Mouse (Mus musculus) CH12.LX (cell line): ENCODE measurements around the gene Gm40193. TPM values are rescaled to one million over a fixed set of nuclear protein-coding genes. Genes with fewer than 3 reads are reported as not detected.

Source experiments
- DNase-seq: peaks from one replicate; pipeline ENCODE4 v3.0.0-alpha.2; 2013; ENCODE audit errors: extremely low read depth
- H3K27ac ChIP-seq: 2 replicates; pipeline ENCODE4 v1.5.1; 2012; ENCODE audit warnings: low read depth, mild to moderate bottlenecking, control low read depth, moderate library complexity; ENCODE audit not compliant: insufficient read depth
- H3K27me3 ChIP-seq: replicated peaks from 2 replicates; pipeline ENCODE3; 2012; ENCODE audit warnings: inconsistent platforms
- H3K36me3 ChIP-seq, 2 experiments: replicated peaks in 1 of 2; 2 replicates each; pipeline versions ENCODE3 to v1.6.1; 2012; ENCODE audit warnings: inconsistent platforms in 1 of 2, low read length in 1 of 2, mild to moderate bottlenecking in 1 of 2, mixed read lengths in 1 of 2, moderate library complexity in 1 of 2; ENCODE audit not compliant: control insufficient read depth in 1 of 2, insufficient read depth in 1 of 2
- H3K4me1 ChIP-seq, 2 experiments: 2 replicates each; pipeline ENCODE4 v1.6.1; 2012; ENCODE audit warnings: inconsistent platforms in 1 of 2, moderate library complexity in 1 of 2; ENCODE audit not compliant: insufficient read depth in 2 of 2, control insufficient read depth in 1 of 2
- H3K4me2 ChIP-seq: 2 replicates; pipeline ENCODE4 v1.6.1; 2012; ENCODE audit warnings: low read depth, mild to moderate bottlenecking, control low read depth; ENCODE audit not compliant: poor library complexity, insufficient read depth, severe bottlenecking
- H3K4me3 ChIP-seq, 3 experiments: fragments of 150-350 bp in 1 of 3; sonication (generic) in 1 of 3; replicated peaks in 1 of 3; 2 replicates each; pipeline versions ENCODE3 to v1.5.1; 2011 to 2012; ENCODE audit warnings: low read depth in 2 of 3, low read length in 2 of 3, mild to moderate bottlenecking in 2 of 3, moderate library complexity in 2 of 3, control low read depth in 1 of 3, improper control_type of control experiment in 1 of 3, inconsistent platforms in 1 of 3, mixed read lengths in 1 of 3; ENCODE audit not compliant: poor library complexity in 1 of 3
- H3K79me2 ChIP-seq: replicated peaks from 2 replicates; pipeline ENCODE4 v1.6.1; 2012; ENCODE audit warnings: mild to moderate bottlenecking, moderate library complexity; ENCODE audit not compliant: control insufficient read depth, poor library complexity, insufficient read depth, severe bottlenecking; ENCODE audit errors: extremely low read depth
- H3K9ac ChIP-seq: 2 replicates; pipeline ENCODE4 v1.6.1; 2012; ENCODE audit warnings: low read depth, mild to moderate bottlenecking, control low read depth, moderate library complexity; ENCODE audit not compliant: insufficient read depth
- H3K9me3 ChIP-seq: replicated peaks from 2 replicates; pipeline ENCODE3; 2012; ENCODE audit warnings: low read length, inconsistent platforms, mixed read lengths
- CHD1 ChIP-seq: IDR thresholded peaks from 2 replicates; pipeline ENCODE4 v1.6.1; 2012; ENCODE audit warnings: low read depth, low read length, improper control_type of control experiment, inconsistent platforms
- CTCF ChIP-seq, 2 experiments: IDR thresholded peaks in 1 of 2; conservative IDR thresholded peaks in 1 of 2; 2 replicates each; pipeline ENCODE4 v1.5.1; 2011 to 2012; ENCODE audit warnings: low read depth in 2 of 2, low read length in 2 of 2, improper control_type of control experiment in 1 of 2, inconsistent platforms in 1 of 2, mild to moderate bottlenecking in 1 of 2, moderate library complexity in 1 of 2
- EP300 ChIP-seq: IDR thresholded peaks from 2 replicates; pipeline ENCODE4 v1.6.1; 2011; ENCODE audit warnings: low read length, improper control_type of control experiment
- ETS1 ChIP-seq: conservative IDR thresholded peaks from 2 replicates; pipeline ENCODE4 v1.6.1; 2012; ENCODE audit warnings: low read depth, mild to moderate bottlenecking, inconsistent platforms, low read length, improper control_type of control experiment, moderate library complexity
- GABPA ChIP-seq: IDR thresholded peaks from 2 replicates; pipeline ENCODE4 v1.6.1; 2012; ENCODE audit warnings: low read depth, low read length, improper control_type of control experiment, inconsistent platforms; ENCODE audit not compliant: insufficient replicate concordance
- IRF4 ChIP-seq: IDR thresholded peaks from 2 replicates; pipeline ENCODE4 v1.6.1; 2014; ENCODE audit warnings: low read depth, mild to moderate bottlenecking, inconsistent platforms, low read length, improper control_type of control experiment
- JUND ChIP-seq: conservative IDR thresholded peaks from 2 replicates; pipeline ENCODE4 v1.6.1; 2011; ENCODE audit warnings: low read depth, low read length, improper control_type of control experiment
- KAT2A ChIP-seq: IDR thresholded peaks from 2 replicates; pipeline ENCODE4 v1.6.1; 2012; ENCODE audit warnings: low read length, improper control_type of control experiment, inconsistent platforms; ENCODE audit not compliant: insufficient replicate concordance
- MAZ ChIP-seq: IDR thresholded peaks from 2 replicates; pipeline ENCODE4 v1.6.1; 2012; ENCODE audit warnings: low read depth, mild to moderate bottlenecking, inconsistent platforms, low read length, improper control_type of control experiment, moderate library complexity
- MEF2A ChIP-seq: IDR thresholded peaks from 2 replicates; pipeline ENCODE4 v1.6.1; 2014; ENCODE audit warnings: low read depth, mild to moderate bottlenecking, inconsistent platforms, low read length, improper control_type of control experiment, borderline replicate concordance
- POLR2A ChIP-seq: IDR thresholded peaks from 2 replicates; pipeline ENCODE4 v1.6.1; 2011; ENCODE audit warnings: low read depth, mild to moderate bottlenecking, improper control_type of control experiment, low read length
- RCOR1 ChIP-seq: conservative IDR thresholded peaks from 2 replicates; pipeline ENCODE4 v1.6.1; 2012; ENCODE audit warnings: low read depth, mild to moderate bottlenecking, inconsistent platforms, low read length, improper control_type of control experiment
- SIN3A ChIP-seq: IDR thresholded peaks from 2 replicates; pipeline ENCODE4 v1.6.1; 2012; ENCODE audit warnings: low read length, improper control_type of control experiment, inconsistent platforms
- TBP ChIP-seq: conservative IDR thresholded peaks from 2 replicates; pipeline ENCODE4 v1.6.1; 2011; ENCODE audit warnings: low read depth, low read length, improper control_type of control experiment
- UBTF ChIP-seq: IDR thresholded peaks from 2 replicates; pipeline ENCODE4 v1.6.1; 2012; ENCODE audit warnings: low read depth, mild to moderate bottlenecking, inconsistent platforms, low read length, improper control_type of control experiment, moderate library complexity
- USF1 ChIP-seq: IDR thresholded peaks from 2 replicates; pipeline ENCODE4 v1.6.1; 2014; ENCODE audit warnings: low read depth, mild to moderate bottlenecking, inconsistent platforms, low read length, improper control_type of control experiment
- ZKSCAN1 ChIP-seq: IDR thresholded peaks from 2 replicates; pipeline ENCODE4 v1.6.1; 2012; ENCODE audit warnings: low read depth, inconsistent platforms, low read length, improper control_type of control experiment, borderline replicate concordance
- ZNF384 ChIP-seq: IDR thresholded peaks from 2 replicates; pipeline ENCODE4 v1.6.1; 2012; ENCODE audit warnings: low read depth, low read length, improper control_type of control experiment, inconsistent platforms
- dilution Hi-C: fragments of 300-500 bp; cut with MboI; formaldehyde crosslinking; loops from 2 replicates; pipeline ENCODE4 v1.14.3; 2020; ENCODE audit warnings: low sequenced_read_pairs; ENCODE audit not compliant: extremely low pct_unique_long_range_greater_than_20kb, extremely low pct_ligation_motif_present
- in situ Hi-C: fragments of 300-500 bp; cut with MboI; formaldehyde crosslinking; loops from 3 replicates; pipeline ENCODE4 v1.14.3; 2019; ENCODE audit warnings: low sequenced_read_pairs, low pct_ligation_motif_present, low pct_unique_long_range_greater_than_20kb, mixed read lengths
- polyA plus RNA-seq: library from polyadenylated mRNA; unstranded; fragments of >175 nt; gene quantifications from 2 replicates; pipeline ENCODE4 v1.2.1, GENCODE M21; 2012; ENCODE audit warnings: low read depth; ENCODE audit not compliant: insufficient read length
- total RNA-seq, 2 experiments: library from RNA; depleted of rRNA; stranded (reverse); fragments of 300-350 nt in 1 of 2; fragments of >200 nt in 1 of 2; gene quantifications; 2 replicates each; pipeline ENCODE4 v1.2.3; 2012 to 2014

Gm40193 gene
- total and polyA plus RNA-seq, 3 experiments = not detected

GRCm38 (mm10) chr11:70509753-70510564 is 22.8 kb downstream of the Gm40193 start (continued):
- no peak for TF ChIP-seq ZKSCAN1
- TF ChIP-seq USF1 = no peak
- TF ChIP-seq GABPA = no peak
- TF ChIP-seq UBTF = 0 out of 2 replicates have a peak, but pooled peaks have one; percentile 39
- TF ChIP-seq CTCF (conservative IDR thresholded peaks at IDR 0.05 in 1 of 2, IDR thresholded peaks at IDR 0.05 in 1 of 2; ENCODE audit: low read depth in 2 of 2, low read length in 2 of 2) = peak in 1 of 2 experiments; percentile 88; a peak in 2 of 4 replicates
- TF ChIP-seq MAZ = peak; percentile 19; the same call in 1 of the 2 replicates
- no peak for TF ChIP-seq TBP
- no peak for TF ChIP-seq IRF4
- TF ChIP-seq JUND = no peak
- TF ChIP-seq MEF2A = peak; percentile 34; the same call in 1 of the 2 replicates
- TF ChIP-seq KAT2A = no peak
- TF ChIP-seq CHD1 = no peak

DNA sequence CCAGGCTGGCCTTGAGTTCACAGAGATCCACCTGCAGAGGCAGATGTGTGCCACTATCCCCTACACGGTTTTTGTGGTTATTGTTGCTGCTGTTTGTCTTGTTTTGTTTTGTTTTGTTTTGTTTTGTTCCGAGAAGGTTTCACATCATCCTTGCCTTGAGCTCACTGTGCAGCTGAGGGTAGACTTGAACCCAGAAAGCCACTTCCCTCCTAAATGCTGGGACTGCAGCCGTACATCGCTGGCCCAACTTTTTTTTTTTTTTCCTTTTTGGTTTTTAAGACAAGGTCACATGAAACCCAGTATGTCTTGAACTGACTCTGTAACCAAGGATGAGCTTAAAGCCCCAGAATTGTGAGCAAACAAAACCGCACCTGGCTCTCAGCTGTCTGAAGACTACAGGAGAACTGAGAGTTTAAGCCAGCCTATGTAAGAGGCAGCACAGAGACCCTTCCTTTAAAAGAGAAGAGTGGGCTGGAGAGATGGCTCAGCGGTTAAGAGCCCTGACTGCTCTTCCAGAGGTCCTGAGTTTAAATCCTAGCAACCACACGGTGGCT is 25.7 kb downstream of the Gm40193 start:
- H3K9ac ChIP-seq = no peak overlapping the region
- H3K27ac ChIP-seq = no peak overlapping the region
- DNase-seq = peak; percentile 52
- H3K27me3 ChIP-seq = no peaks in the 10 kb centered on the region
- H3K4me1 ChIP-seq = peaks cover 12 to 71% of the 10 kb centered on the region in 2 experiments
- TF ChIP-seq ETS1 (peak; percentile 36; the same call in 1 of the 2 replicates), TBP (no peak), RCOR1 (0 out of 2 replicates have a peak, but pooled peaks have one; percentile 27), POLR2A (no peak), MAZ (no peak), SIN3A (peak; percentile 55; the same call in 1 of the 2 replicates), EP300 (peak; percentile 17; the same call in 1 of the 2 replicates), ZNF384 (peak; percentile 88)
- dilution Hi-C loops = no loop called here
- H3K9me3 ChIP-seq = no peaks in the 10 kb centered on the region
- no peak overlapping the region for H3K4me2 ChIP-seq
- H3K4me3 ChIP-seq = no peak overlapping the region
- in situ Hi-C loops = loop anchor here (5.0 to 10.0 kb wide), 2 partner anchors 95 to 182 kb away; partner anchors contain the start of genes Alox12e and Pelp1
- no peaks in the 10 kb centered on the region for H3K36me3 ChIP-seq
- H3K79me2 ChIP-seq = no peaks in the 10 kb centered on the region
